Mouse (Mus musculus): Measurements from ENCODE around the gene Pcyt1a. TPM values are rescaled to one million over a fixed set of nuclear protein-coding genes. Genes with fewer than 3 reads are reported as not detected.

Pcyt1a gene
- total and polyA plus RNA-seq, 3 experiments = 36.9 to 53.7 TPM; not detected in 1

DNA sequence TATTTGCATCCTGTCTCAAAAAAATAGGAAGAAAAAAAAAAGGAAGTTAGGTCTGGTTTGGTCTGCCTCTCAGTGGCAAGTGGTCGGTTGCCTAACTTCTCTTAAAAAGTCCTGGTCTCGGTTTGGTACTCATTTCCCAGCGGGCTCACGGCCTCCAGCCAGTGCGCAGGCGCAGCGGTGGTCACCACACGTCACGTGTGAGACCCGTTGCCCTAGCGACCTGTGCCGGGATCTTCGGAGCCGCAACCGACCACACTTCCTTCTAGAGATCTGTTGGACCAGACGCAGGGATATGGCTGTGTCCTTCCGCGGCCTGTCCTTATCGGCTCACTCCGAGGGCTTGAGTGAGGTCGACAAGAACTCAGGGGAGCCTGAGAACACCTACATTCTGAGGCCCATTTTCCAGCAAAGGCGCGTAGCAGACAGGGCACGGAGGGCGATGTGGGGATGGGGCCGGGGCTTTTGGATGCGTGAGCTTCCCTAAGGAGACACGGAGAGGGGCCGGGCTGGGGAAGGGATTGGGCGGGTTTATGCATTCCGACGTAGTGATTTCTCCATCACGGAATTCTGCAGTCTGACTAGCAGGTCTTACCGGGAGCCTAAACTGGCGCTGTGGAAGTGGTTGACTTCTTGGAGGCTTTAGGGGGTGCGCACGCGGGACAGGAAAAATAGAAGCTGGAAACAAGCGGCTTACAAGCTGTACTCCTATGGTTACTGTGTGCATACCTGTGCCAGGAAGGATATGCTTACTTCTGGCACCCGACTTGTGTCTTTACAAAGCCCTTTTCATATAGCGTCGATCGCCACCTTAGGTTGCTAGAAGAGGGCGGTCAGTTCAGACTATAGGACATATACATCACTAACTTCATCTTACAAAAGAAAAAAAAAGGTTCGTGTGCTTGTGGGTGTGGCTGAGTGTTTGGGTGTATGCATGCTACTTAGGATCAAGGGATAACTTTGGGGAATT, 10.9 kb upstream of the Pcyt1a start, which contains the start of gene Tctex1d2 (continued):
- TF ChIP-seq MAZ (IDR thresholded peaks at IDR 0.05; ENCODE audit: low read depth, low read length) = no peak
- TF ChIP-seq ZMIZ1 (IDR thresholded peaks at IDR 0.05; ENCODE audit: low read depth, low read length) = no peak
- peak; percentile 74 for TF ChIP-seq HCFC1 (IDR thresholded peaks at IDR 0.05; ENCODE audit: low read depth, low read length)
- TF ChIP-seq SMC3 (IDR thresholded peaks at IDR 0.05; ENCODE audit: low read depth, low read length) = no peak
- peak; percentile 86 for TF ChIP-seq MXI1 (IDR thresholded peaks at IDR 0.05; ENCODE audit: low read depth, low read length)

GRCm38 (mm10) chr16:32427506-32427905, 3.2 kb upstream of the Pcyt1a start:
- no peak overlapping the region for H3K4me3 ChIP-seq (ENCODE audit: control insufficient read depth in 1 of 2, insufficient read depth in 1 of 2, low read depth in 2 of 2, low read length in 2 of 2)
- DNase-seq (ENCODE audit: low read depth, low spot score) = no peak
- H3K9me3 ChIP-seq (replicated peaks; ENCODE audit: insufficient read depth, low read length) = no peaks in the 10 kb centered on the region
- TF ChIP-seq POLR2AphosphoS5 (IDR thresholded peaks at IDR 0.05; ENCODE audit: borderline replicate concordance, low read depth, low read length) (no peak), TBP (IDR thresholded peaks at IDR 0.05; ENCODE audit: low read depth, low read length) (no peak), MAZ (IDR thresholded peaks at IDR 0.05; ENCODE audit: low read depth, low read length) (no peak), RCOR1 (IDR thresholded peaks at IDR 0.05; ENCODE audit: low read depth, low read length) (no peak), GATA1 (IDR thresholded peaks at IDR 0.05; ENCODE audit: low read depth, low read length) (no peak), ETS1 (IDR thresholded peaks at IDR 0.05; ENCODE audit: low read depth, low read length) (no peak), SIN3A (IDR thresholded peaks at IDR 0.05; ENCODE audit: low read length) (no peak), RAD21 (IDR thresholded peaks at IDR 0.05; ENCODE audit: low read depth, low read length) (no peak), KAT2A (conservative IDR thresholded peaks at IDR 0.05; ENCODE audit: low read depth, low read length) (no peak), MEF2A (IDR thresholded peaks at IDR 0.05; ENCODE audit: extremely low read depth, insufficient replicate concordance, low read depth, low read length, poor library complexity, severe bottlenecking) (no peak), POLR2AphosphoS2 (IDR thresholded peaks at IDR 0.05; ENCODE audit: low read length) (no peak), BHLHE40 (IDR thresholded peaks at IDR 0.05; ENCODE audit: borderline replicate concordance, low read depth, low read length) (no peak), NRF1 (IDR thresholded peaks at IDR 0.05; ENCODE audit: insufficient read depth, low read depth, low read length, poor library complexity, severe bottlenecking) (no peak), E2F4 (IDR thresholded peaks at IDR 0.05; ENCODE audit: borderline replicate concordance, low read depth, low read length) (no peak), CHD2 (IDR thresholded peaks at IDR 0.05; ENCODE audit: low read length) (no peak), NELFE (IDR thresholded peaks at IDR 0.05; ENCODE audit: low read depth, low read length) (no peak), ELF1 (IDR thresholded peaks at IDR 0.05; ENCODE audit: low read depth, low read length) (no peak), GABPA (IDR thresholded peaks at IDR 0.05; ENCODE audit: low read depth, low read length) (no peak)
- no peak overlapping the region for H3K27ac ChIP-seq (ENCODE audit: control insufficient read depth, low read depth, low read length)
- H3K4me1 ChIP-seq (ENCODE audit: control insufficient read depth in 1 of 2, insufficient read depth in 2 of 2, low read length in 2 of 2) = peaks cover 5 to 11% of the 10 kb centered on the region in 2 experiments; a peak in 3 of 4 replicates
- peaks cover 0 to 15% of the 10 kb centered on the region in 2 experiments; a peak in 2 of 4 replicates for H3K36me3 ChIP-seq (ENCODE audit: control insufficient read depth in 1 of 2, insufficient read depth in 2 of 2, low read length in 2 of 2)
- no peak overlapping the region for H3K9ac ChIP-seq (ENCODE audit: control insufficient read depth, low read depth, low read length, poor library complexity, severe bottlenecking)
- H3K79me2 ChIP-seq (ENCODE audit: control insufficient read depth, insufficient read depth, low read length, poor library complexity) = peaks cover 16% of the 10 kb centered on the region
- H3K27me3 ChIP-seq (ENCODE audit: control insufficient read depth in 1 of 2, insufficient read depth in 2 of 2, low read length in 2 of 2) = no peaks in the 10 kb centered on the region

Data from MEL (cell line).